Mouse (Mus musculus) adrenal gland, adult 2 months (tissue): ENCODE data around the gene Gng4. TPM values are rescaled to one million over a fixed set of nuclear protein-coding genes. Genes with fewer than 3 reads are reported as not detected.

Experiments
- DNase-seq: peaks from one replicate; pipeline ENCODE4 v3.0.0; 2021
- polyA plus RNA-seq: library from polyadenylated mRNA; depleted of rRNA; stranded (reverse); fragments of >200 nt; gene quantifications from 2 replicates; pipeline ENCODE4 v1.2.3, GENCODE M21; 2012; rRNA removed
- total RNA-seq, 2 experiments: library from RNA; stranded (reverse); gene quantifications; 2 replicates each; pipeline ENCODE4 v1.2.3; 2021

Gene Gng4
- total and polyA plus RNA-seq, 3 experiments = 14.7 to 27.6 (median 16.2) TPM

DNA sequence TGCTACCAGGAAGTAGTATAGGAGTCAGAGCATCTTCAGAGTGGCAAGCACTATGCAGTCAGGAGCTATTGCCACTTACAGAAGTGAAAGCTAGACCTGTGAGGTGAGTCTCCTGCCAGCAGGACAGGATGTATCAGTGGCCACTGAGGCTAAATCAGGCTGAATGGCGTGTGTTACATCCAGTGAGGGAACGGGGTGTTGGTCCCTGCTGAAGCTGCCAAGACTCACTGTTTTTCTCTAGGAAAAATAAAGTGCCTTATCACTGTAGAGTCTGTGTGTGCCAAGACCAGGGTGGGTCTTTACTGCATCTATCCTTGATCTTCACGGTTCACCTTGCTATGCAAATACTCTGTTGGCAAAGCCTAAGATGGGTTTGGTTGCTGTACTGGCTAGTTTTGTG lies 34.8 kb downstream of the Gng4 start:
- DNase-seq = no peak

GRCm38 (mm10) chr13:13820234-13821123 lies 36.6 kb downstream of the Gng4 start:
- no peak for DNase-seq

DNA sequence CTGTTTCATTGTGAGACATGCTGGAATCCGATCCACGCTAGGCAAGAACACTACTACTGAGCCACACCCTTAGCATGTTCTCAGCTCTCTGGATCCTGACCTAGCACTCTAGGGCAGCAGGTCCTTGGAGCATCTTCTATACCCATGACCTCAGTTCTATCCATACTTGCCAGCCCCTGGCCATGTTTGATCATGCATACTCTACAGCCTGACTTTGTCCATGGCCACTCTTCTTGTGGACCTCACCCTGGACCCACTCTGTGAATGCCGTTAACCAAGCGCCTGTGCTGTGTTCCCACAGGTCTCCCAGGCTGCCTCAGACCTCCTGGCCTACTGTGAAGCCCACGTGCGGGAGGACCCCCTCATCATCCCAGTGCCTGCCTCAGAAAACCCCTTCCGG lies 41.1 kb downstream of the Gng4 start:
- no peak for DNase-seq

- no peak for DNase-seq
These were observed 42.7 kb downstream of the Gng4 start for GRCm38 (mm10) chr13:13826533-13826932.

GRCm38 (mm10) chr13:13828125-13828524 lies 44.3 kb downstream of the Gng4 start:
- no peak for DNase-seq

DNA sequence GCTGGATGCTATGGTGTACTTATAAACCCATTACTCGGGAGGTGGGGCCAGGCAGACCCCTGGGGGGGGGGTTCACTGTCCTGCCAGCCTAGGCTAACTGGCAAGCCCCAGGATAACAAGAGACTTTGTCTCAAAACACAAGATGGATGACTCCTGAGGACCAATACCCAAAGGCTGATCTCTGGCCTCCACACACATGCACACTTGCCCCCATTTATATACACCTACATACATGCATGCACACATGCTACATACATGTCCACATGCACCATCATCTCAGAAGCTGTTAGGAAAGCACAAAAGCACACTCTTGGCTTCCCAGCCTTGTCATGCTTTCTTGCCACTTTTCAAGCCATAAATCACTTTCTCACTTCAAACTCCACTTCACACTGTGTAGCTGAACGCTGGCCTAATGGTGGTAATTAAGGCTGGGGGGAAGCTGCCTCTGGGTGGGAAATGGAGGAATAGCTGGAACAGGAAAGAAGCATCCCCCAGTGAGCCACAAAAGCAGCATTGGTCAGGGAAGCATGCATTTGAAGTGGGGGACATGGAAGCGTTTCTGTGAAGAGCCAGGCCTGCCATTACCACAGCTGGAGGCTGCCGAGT lies 46.7 kb downstream of the Gng4 start:
- DNase-seq = no peak

GRCm38 (mm10) chr13:13835180-13835579 lies 51.3 kb downstream of the Gng4 start:
- no peak for DNase-seq

DNA sequence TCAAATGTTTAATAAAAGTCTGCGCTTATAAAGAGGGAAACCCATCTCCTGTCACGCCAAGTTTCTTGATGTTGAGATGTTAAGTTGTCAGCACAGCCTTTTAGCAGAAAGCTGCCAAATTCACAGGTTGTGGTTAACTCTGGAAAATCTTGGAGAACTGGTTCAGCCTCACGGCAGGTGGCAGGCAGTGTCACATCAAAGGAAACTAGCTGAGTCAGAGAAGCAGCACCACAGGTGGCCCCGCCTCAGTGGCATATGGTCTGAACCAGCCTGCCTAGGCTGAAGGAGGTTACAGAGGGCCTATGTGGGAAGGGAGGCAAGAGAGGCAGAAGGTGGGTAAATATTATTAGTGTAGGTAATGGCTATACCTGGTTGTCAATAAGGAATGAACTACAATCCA lies 61.2 kb downstream of the Gng4 start:
- DNase-seq = no peak

DNA sequence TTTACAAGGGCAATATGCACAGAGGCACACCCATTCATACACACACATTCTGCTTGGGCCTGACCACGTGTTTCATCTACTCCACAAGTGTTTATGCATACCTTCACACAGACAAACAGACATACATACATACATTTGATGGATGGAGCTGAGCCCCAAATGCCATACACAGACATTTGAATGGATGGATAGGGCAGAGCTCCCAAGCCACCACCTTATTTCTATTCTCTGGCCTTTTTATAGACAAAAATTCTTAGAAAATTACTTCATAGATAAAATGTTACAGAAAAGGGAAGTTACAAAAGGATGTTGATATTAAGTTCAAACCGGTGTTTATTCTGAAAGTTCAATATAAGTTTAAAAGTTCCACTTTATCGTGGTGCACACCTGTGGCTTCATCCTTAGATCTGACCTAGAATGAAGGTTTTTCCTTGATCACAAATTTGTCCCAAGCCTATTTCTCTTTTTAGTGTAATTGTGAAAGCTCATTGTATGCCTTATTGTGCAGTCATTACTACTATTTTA lies 63.3 kb downstream of the Gng4 start:
- DNase-seq = no peak

DNA sequence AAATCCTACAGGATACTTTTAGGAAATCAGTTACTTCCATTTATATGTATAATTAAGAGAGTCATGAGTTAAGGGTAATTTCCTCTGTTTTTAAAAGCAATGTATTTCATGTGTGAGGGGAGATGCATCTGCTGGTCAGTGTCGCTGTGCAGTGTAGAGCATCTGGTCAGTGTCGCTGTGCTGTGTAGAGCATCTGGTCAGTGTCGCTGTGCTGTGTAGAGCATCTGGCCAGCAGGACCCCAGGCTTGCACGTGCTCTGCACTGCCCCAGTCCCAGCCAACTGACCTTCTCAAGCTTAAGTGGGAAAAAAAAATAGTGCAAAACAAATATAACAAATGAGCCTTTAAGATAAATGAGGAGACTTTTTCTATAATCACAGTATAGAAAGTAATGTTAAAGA lies 73.3 kb downstream of the Gng4 start:
- DNase-seq = no peak

DNA sequence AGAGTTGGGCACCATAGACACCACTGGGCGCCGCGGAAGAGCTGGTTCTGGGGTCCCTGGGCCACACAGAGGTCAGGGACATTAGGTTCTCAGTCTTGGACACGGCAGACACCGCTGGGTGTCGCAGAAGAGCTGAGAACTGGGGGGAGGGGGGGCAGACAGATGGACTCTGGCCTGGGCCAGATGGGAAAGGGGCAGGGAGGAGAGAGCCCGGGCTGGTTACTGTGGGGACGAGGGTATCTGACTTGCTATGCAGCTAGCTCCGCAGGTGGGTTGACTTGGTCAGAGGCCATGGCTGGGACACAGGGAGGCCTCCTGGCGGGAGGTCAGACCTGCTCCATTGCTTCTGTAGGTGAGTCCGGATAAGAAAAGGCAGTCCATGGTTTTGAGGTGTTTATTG lies 78.5 kb downstream of the Gng4 start:
- DNase-seq = no peak

DNA sequence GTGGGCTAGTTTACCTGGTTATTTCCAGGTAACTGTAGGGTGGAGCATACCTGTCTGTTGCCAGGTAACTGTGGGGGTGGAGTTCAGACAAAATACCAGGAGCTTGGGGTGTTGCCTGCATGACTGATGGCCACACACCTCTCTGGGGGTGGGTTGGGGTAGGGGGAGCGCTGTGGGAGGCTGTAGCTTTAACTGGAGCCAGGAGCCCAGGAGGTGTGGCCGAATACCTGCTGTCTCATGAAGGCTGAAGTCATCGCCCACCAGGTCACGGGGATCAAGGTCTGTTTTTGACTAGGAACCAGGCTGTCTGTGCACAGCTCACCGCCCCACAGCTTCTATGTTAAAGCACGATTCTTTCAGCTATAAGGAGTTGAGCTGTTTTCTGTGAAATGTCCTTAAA lies 79.1 kb downstream of the Gng4 start:
- DNase-seq = no peak

- no peak for DNase-seq
These were observed 82.5 kb downstream of the Gng4 start for GRCm38 (mm10) chr13:13866339-13866738.

DNA sequence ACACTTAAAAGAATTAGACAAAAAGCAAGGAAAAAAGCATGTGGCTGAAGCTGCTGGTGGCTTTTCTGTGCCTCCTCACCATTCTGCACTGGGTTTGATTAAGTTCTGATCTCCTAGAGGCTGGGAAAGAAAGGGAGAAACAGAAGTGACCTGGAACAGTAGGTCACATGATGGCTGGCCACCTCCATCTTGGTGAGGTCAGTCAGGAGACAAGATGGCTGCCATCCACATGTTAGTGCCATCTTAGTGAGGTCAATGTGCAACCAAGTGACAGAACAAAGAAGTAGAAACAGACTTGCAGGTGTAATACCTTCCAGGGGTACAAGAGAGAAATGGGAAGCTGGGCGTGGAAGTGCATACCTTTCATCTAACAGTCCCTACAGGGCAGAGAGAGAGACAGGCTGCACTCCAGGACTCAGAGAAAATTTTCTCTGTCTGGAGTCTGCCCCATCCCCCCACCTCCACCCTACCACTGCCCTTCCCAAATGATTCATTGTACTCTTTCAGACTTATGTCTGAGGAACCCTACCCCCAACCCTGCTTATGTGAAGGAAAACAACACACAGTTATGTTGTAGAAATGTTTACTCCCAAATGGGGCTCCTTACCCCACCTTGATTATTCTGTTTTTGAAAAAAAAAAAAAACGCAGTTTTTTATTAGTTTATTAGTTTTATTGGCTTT lies 83.4 kb downstream of the Gng4 start:
- no peak for DNase-seq

DNA sequence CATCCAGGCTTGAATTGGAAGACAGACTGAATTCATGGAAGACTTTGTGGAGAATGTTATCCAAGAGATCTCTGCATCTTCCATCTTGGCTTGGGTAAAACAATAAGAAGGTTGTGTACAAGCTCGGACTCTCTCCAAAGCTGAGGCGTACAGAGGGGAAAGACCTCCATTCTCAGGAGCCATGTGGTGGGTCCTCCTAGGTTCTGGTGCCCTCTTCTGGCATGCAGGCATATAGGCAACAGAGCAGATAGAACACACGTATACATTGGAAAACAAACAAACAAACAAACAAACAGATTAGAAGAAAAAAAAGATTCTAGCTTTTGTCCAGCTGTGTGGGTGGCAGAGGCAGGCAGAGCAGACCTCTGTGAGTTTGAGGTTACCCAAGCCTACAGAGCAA lies 84.1 kb downstream of the Gng4 start:
- DNase-seq = no peak

Other genes starting within 250 kb of the Gng4 start
- gene Lyst, start 193.7 kb upstream of the Gng4 start, total RNA-seq = 10 to 100 TPM; 27.8 to 31.4 TPM
- 1.2 TPM in 2 replicates for gene Lyst, start 193.7 kb upstream of the Gng4 start, polyA plus RNA-seq
- gene B3galnt2, start 170.4 kb downstream of the Gng4 start, total RNA-seq = 10 to 100 TPM; 18.5 to 22.5 TPM
- 37.5 and 51.4 TPM in 2 replicates for gene B3galnt2, start 170.4 kb downstream of the Gng4 start, polyA plus RNA-seq